Mouse (Mus musculus) forebrain, embryonic 13.5 days (tissue): ENCODE results near the gene Stau1. TPM values are rescaled to one million over a fixed set of nuclear protein-coding genes. Genes with fewer than 3 reads are reported as not detected.

Experiments used
- ATAC-seq: fragments of 200-750 bp; cut with Nextera tagmentation; 2 replicates; pipeline ENCODE4 v1.8.0; 2017
- H3K27ac ChIP-seq: fragments of 300-500 bp; sonication (generic); 2 replicates; pipeline ENCODE4 v1.5.1; 2015; ENCODE audit warnings: inconsistent platforms, mild to moderate bottlenecking, moderate library complexity
- H3K27me3 ChIP-seq: fragments of 300-500 bp; sonication (generic); 2 replicates; pipeline ENCODE4 v1.6.1; 2015; ENCODE audit warnings: mild to moderate bottlenecking, inconsistent platforms
- H3K36me3 ChIP-seq: fragments of 300-500 bp; sonication (generic); 2 replicates; pipeline ENCODE4 v1.6.1; 2015; ENCODE audit warnings: mild to moderate bottlenecking, inconsistent platforms; ENCODE audit not compliant: poor library complexity, severe bottlenecking
- H3K4me1 ChIP-seq: fragments of 300-500 bp; sonication (generic); 2 replicates; pipeline ENCODE4 v1.6.1; 2015; ENCODE audit warnings: inconsistent platforms
- H3K4me2 ChIP-seq: fragments of 300-500 bp; sonication (generic); 2 replicates; pipeline ENCODE4 v1.6.1; 2015; ENCODE audit warnings: inconsistent platforms, mild to moderate bottlenecking, moderate library complexity
- H3K4me3 ChIP-seq: fragments of 300-500 bp; sonication (generic); 2 replicates; pipeline ENCODE4 v1.5.1; 2015; ENCODE audit warnings: mild to moderate bottlenecking, inconsistent platforms
- H3K9ac ChIP-seq: fragments of 300-500 bp; sonication (generic); 2 replicates; pipeline ENCODE4 v1.6.1; 2015; ENCODE audit warnings: mild to moderate bottlenecking, inconsistent platforms
- H3K9me3 ChIP-seq: fragments of 300-500 bp; sonication (generic); replicated peaks from 2 replicates; pipeline ENCODE4 v1.6.1; 2016; ENCODE audit warnings: inconsistent platforms
- WGBS: fragments of 180-500 bp; shearing (Covaris S2); methylation state at CpG from one replicate; pipeline ENCODE4 v1.1.7; 2015; 5-methylcytosine and 5-hydroxymethylcytosine counted together
- polyA plus RNA-seq: library from polyadenylated mRNA; unstranded; fragments of >200 nt; fragmentation: Nextera tagmentation; extraction: Ambion mirVana; gene quantifications from 2 replicates; pipeline ENCODE4 v1.2.1, GENCODE M21; 2015

The Stau1 gene
- polyA plus RNA-seq, 1 experiment from 2014 or later, result 107 TPM

DNA sequence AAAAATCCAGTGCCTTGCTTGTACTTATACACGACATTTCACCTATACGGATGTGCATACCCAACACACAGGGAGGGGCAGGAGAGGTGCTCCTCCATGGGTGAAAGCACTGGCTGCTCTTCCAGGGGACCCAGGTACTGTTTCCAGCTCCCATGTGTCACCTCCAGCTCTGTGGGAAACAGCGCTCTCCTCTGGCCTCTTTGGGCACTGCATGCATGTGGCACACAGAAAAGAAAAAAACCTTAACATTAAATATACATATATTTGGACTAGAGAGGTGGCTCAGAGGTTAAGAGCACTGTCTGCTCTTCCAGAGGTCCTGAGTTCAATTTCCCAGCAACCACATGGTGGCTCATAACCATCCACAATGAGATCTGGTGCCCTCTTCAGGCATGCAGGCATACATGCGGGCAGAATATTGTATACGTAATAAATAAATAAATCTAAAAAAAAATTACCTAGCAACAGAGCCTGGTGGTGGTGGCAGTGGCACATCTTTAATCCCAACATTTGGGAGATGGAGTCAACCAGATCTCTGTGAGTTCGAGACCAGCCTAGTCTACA, 92.3 kb downstream of the Stau1 start:
- H3K4me2 ChIP-seq, result no peak overlapping the region
- H3K36me3 ChIP-seq, result no peaks in the 10 kb centered on the region
- H3K4me1 ChIP-seq, result peaks cover 11% of the 10 kb centered on the region
- ATAC-seq, result no peak
- no peaks in the 10 kb centered on the region for H3K27me3 ChIP-seq
- H3K27ac ChIP-seq, result no peak overlapping the region
- no peak overlapping the region for H3K4me3 ChIP-seq
- 93% methylated on average over 6 of the region's 6 CpGs for WGBS
- no peak overlapping the region for H3K9ac ChIP-seq
- H3K9me3 ChIP-seq, result no peaks in the 10 kb centered on the region; the same call in 1 of the 2 replicates

DNA sequence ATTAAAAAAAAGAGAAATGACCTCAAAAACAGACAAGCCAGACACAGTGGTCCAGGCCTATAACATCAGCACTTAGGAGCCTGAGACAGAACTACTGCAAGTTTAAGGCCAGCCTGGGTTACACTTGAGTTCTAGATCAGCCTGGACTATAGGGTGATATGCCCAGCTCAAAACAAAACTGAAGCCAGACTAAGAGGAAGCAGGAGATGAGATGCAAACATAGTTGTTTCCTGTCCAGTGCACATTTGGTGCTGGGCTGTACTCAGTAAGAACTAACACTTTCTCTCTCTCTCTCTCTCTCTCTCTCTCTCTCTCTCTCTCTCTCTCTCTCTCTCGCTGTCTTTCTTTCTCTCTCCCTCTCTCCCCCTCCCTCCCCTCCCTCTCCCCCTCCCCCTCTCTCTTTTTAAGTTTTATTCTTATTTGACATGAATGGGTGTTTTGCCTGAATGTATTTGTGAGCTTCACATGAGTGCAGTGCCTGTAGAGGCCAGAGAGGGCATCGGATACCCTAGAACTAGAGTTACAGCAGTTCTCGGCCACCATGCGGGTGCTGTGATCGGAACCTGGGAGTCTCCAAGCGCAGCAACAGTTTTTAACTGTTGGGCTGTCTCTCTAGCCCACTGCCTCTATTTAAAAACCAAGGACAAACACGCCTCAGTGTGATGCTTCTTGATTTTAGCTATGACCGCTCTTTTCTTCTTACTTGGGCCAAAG, 95.2 kb downstream of the Stau1 start:
- Histone ChIP-seq H3K27ac (no peak overlapping the region), H3K27me3 (no peaks in the 10 kb centered on the region), H3K4me1 (no peaks in the 10 kb centered on the region), H3K4me2 (no peak overlapping the region), H3K4me3 (no peak overlapping the region), H3K9me3 (no peaks in the 10 kb centered on the region; the same call in 1 of the 2 replicates), H3K9ac (no peak overlapping the region), H3K36me3 (no peaks in the 10 kb centered on the region)
- no peak for ATAC-seq
- WGBS, result 84% methylated on average over 8 of the region's 8 CpGs

DNA sequence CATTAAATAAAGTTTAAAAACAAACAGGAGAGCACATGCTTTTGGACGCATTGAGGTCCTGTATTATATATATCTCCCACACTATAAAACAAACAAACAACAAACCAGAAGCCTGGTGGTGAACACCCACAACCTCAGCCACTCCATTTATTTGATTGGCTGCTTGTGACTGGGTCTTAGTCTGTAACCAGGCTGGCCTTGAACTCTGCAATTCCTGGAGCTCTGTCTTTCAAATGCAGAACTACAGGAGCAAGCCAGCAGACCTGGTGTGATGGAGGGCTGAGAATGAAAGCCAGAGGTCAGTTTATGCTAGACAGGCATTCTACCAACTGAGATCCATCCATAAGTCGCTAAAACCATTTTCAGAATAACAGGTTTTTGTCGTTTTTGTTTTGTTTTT, 96.4 kb downstream of the Stau1 start:
- no peak for ATAC-seq
- H3K4me3 ChIP-seq, result no peak overlapping the region
- 80% methylated on average over 3 of the region's 3 CpGs for WGBS

DNA sequence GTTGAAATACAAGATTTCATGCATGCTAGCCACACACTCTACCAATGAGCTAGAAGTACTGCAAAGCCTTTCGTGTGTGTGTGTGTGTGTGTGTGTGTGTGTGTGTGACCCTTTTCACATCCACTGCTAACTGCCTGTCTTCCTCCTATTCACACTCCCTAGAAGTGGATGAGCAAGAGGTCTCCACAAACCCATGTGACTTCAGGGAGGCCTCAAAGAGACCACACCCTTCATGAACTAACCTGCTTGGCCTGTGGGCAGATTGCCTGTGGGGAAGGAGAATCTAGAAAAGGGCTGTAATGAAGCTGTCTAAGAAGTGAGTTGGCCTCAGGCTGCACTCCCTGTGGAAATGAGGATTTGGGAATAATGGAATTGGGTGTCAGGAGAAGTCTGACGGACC, 96.9 kb downstream of the Stau1 start:
- no peak for ATAC-seq
- Histone ChIP-seq H3K4me2 (no peak overlapping the region), H3K36me3 (peaks cover 8% of the 10 kb centered on the region), H3K27ac (no peak overlapping the region), H3K4me1 (no peaks in the 10 kb centered on the region), H3K4me3 (no peak overlapping the region), H3K9ac (no peak overlapping the region), H3K9me3 (no peaks in the 10 kb centered on the region; the same call in 1 of the 2 replicates), H3K27me3 (no peaks in the 10 kb centered on the region)
- WGBS, result 89% methylated on average over 2 of the region's 2 CpGs

More for the DNA sequence above, 96.4 kb downstream of the Stau1 start:
- Histone ChIP-seq H3K27ac (no peak overlapping the region), H3K4me1 (no peaks in the 10 kb centered on the region), H3K4me2 (no peak overlapping the region), H3K9ac (no peak overlapping the region), H3K9me3 (no peaks in the 10 kb centered on the region; the same call in 1 of the 2 replicates), H3K36me3 (peaks cover 2% of the 10 kb centered on the region), H3K27me3 (no peaks in the 10 kb centered on the region)

Other genes with a start within 250 kb of the Stau1 start
- 6.7 and 10.9 TPM in 2 replicates for gene Trp53rkb, start 203.8 kb downstream of the Stau1 start, polyA plus RNA-seq
- gene Arfgef2, start 190.7 kb downstream of the Stau1 start, polyA plus RNA-seq, result 2.0 and 2.5 TPM in 2 replicates
- 122 and 134 TPM in 2 replicates for gene Cse1l, start 90.3 kb downstream of the Stau1 start, polyA plus RNA-seq
- 46.7 and 50.0 TPM in 2 replicates for gene Ddx27, start 18.9 kb upstream of the Stau1 start, polyA plus RNA-seq
- gene Znfx1, start 66.7 kb upstream of the Stau1 start, polyA plus RNA-seq, result 5.6 and 6.2 TPM in 2 replicates
- 1.3 and 1.5 TPM in 2 replicates for gene Kcnb1, start 193.9 kb upstream of the Stau1 start, polyA plus RNA-seq
- gene Ptgis, start 244.3 kb upstream of the Stau1 start, polyA plus RNA-seq, result 3.5 and 4.4 TPM in 2 replicates